Mouse (Mus musculus) cortical plate, adult 2 months (tissue): ENCODE data around the gene Plekhg5.

Source experiments
- CTCF ChIP-seq: fragments of 200-500 bp; IDR thresholded peaks from 2 replicates; pipeline ENCODE4 v1.5.1; 2011; ENCODE audit warnings: mild to moderate bottlenecking, control low read depth, low read length; ENCODE audit not compliant: insufficient read depth; ENCODE audit errors: extremely low read depth
- POLR2A ChIP-seq: fragments of 200-500 bp; IDR thresholded peaks from 2 replicates; pipeline ENCODE4 v1.6.1; 2011; ENCODE audit warnings: mild to moderate bottlenecking, low read length, control low read depth; ENCODE audit not compliant: insufficient read depth; ENCODE audit errors: extremely low read depth

DNA sequence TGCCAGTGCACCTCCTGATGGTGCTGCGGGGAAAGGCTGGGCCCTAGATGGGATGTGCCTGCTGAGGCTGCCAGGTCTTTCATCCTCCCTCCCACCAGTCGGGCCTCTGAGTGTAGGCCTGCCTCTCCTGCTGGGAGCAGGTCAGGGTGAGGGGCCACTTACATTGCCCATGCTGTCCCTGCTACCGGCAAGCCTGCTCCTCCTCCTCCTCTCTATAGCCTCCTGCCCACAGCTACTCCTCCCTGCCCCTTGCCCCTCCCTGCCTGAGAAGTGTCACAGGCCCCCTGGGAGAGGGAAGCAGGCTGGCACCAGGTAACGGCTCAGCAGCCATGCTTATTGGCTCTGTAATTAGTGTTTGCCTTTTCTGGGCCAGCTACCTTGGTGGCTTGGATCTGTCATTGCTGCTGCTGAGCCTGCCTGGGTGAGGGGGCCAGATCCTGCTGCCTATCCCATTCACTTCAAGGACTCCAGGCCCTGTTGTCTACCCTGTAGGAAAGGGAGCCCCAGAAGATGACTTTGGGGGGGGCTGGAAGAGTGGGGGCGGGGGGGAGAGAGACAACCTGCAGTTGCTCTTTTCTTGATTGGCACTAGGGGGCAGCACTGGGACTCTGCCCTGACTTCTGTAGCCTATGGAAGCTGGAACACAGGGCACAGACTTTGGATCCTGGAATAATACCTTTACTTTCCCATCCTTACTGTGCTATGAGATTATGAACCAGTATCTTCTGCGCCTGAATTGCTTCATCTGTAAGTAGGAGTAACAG lies 64.0 kb downstream of the Plekhg5 start:
- TF ChIP-seq CTCF (peak; percentile 50), POLR2A (no peak)
